Mouse (Mus musculus): ENCODE measurements around the gene Itga4.

DNA sequence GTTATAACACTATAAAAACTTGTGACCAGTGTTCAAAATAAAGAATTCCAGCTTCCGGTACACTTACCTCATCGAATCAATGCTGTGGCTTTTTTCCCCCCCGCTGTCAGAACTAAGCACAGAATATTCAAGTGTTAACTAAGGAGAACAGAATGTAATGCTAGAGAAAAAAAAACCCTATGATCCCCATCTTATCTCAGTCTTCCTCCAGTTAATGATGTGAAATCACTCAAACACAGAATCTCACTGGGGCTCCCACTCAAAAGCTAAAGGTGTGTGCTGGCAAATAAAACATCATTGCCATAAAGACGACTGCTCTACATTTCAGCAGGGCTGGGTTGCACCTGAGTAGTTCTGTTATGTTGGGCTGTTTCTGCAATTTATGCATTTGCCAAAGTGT is 16.6 kb downstream of the Itga4 start:
- TF ChIP-seq CTCF (IDR thresholded peaks at IDR 0.05) (no peak), EP300 (IDR thresholded peaks at IDR 0.05) (no peak)

Measured in lung, postnatal 0 days (tissue).